Mouse (Mus musculus): Measurements from ENCODE around the gene Rbm43.

- TF ChIP-seq CTCF (IDR thresholded peaks at IDR 0.05; ENCODE audit: low read depth, low read length) (no peak), POLR2A (IDR thresholded peaks at IDR 0.05; ENCODE audit: extremely low read depth, insufficient read depth, low read length) (no peak)
Observed at GRCm38 (mm10) chr2:51953648-51954204, 18.8 kb upstream of the Rbm43 start.
